Mouse (Mus musculus) intestine, embryonic 14.5 days (tissue): ENCODE data around the gene Metap1. TPM values are rescaled to one million over a fixed set of nuclear protein-coding genes. Genes with fewer than 3 reads are reported as not detected.
A peak's percentile ranks its signal among the peaks of the same experiment; 100 is the strongest.
"Not testable (repeated sequence)": the region's sequence is repeated elsewhere in the genome, so short reads cannot be mapped to it uniquely, and the experiment has no call there.

ENCODE experiments used
- ATAC-seq: fragments of 200-750 bp; cut with Nextera tagmentation; replicated peaks from 2 replicates; pipeline ENCODE4 v1.8.0; 2017; ENCODE audit warnings: low read depth, moderate number of reproducible peaks, moderate TSS enrichment, moderate library complexity; ENCODE audit not compliant: low FRiP score, low TSS enrichment
- DNase-seq: peaks from one replicate; pipeline ENCODE4 v3.0.0-alpha.2; 2018; ENCODE audit warnings: low spot score
- H3K27ac ChIP-seq: fragments of 300-500 bp; sonication (generic); 2 replicates; pipeline ENCODE4 v1.5.1; 2014; ENCODE audit warnings: low read depth, mild to moderate bottlenecking, control low read depth
- H3K27me3 ChIP-seq: fragments of 300-500 bp; sonication (generic); replicated peaks from 2 replicates; pipeline ENCODE4 v1.6.1; 2014; ENCODE audit warnings: low read length, control low read depth; ENCODE audit not compliant: control insufficient read depth, insufficient read depth
- H3K36me3 ChIP-seq: fragments of 300-500 bp; sonication (generic); 2 replicates; pipeline ENCODE4 v1.6.1; 2014; ENCODE audit warnings: low read length, control low read depth; ENCODE audit not compliant: control insufficient read depth, insufficient read depth
- H3K4me1 ChIP-seq: fragments of 300-500 bp; sonication (generic); replicated peaks from 2 replicates; pipeline ENCODE4 v1.6.1; 2014; ENCODE audit warnings: low read length, control low read depth, mixed read lengths; ENCODE audit not compliant: control insufficient read depth, insufficient read depth
- H3K4me2 ChIP-seq: fragments of 300-500 bp; sonication (generic); 2 replicates; pipeline ENCODE4 v1.6.1; 2014; ENCODE audit warnings: low read length
- H3K4me3 ChIP-seq: fragments of 300-500 bp; sonication (generic); 2 replicates; pipeline ENCODE4 v1.5.1; 2014; ENCODE audit warnings: low read depth, low read length, control low read depth, mixed read lengths
- H3K9ac ChIP-seq: fragments of 300-500 bp; sonication (generic); 2 replicates; pipeline ENCODE4 v1.6.1; 2014; ENCODE audit warnings: mild to moderate bottlenecking, low read length
- H3K9me3 ChIP-seq: fragments of 300-500 bp; sonication (generic); 2 replicates; pipeline ENCODE4 v1.6.1; 2016; ENCODE audit warnings: low read length, control low read depth; ENCODE audit not compliant: control insufficient read depth
- WGBS: fragments of 180-500 bp; shearing (Covaris S2); extraction: QIAGEN DNeasy Blood & Tissue Kit; methylation state at CpG from one replicate; pipeline ENCODE4 v1.1.7; 2014; 5-methylcytosine and 5-hydroxymethylcytosine counted together
- polyA plus RNA-seq: library from polyadenylated mRNA; unstranded; fragments of >200 nt; fragmentation: Nextera tagmentation; extraction: Ambion mirVana; gene quantifications from 2 replicates; pipeline ENCODE4 v1.2.1, GENCODE M21; 2014

Gene Metap1
- polyA plus RNA-seq, 1 experiment from 2014 or later, result 63.8 TPM

DNA sequence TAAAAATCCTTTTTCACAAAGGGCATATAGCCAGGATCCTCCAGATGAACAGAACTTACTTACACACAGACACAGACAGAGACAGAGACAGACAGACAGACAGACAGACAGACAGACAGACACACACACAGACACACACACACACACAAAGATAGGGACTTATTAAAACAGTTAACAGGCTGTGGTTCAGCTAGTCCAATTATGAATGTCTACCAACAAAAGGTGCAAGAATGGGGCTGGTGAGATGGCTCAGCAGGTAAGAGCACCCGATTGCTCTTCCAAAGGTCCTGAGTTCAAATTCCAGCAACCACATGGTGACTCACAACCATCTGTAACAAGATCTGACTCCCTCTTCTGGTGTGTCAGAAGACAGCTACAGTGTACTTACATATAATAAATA, 22.7 kb downstream of the Metap1 start:
- peaks cover 92% of the 10 kb centered on the region for H3K36me3 ChIP-seq
- not testable (repeated sequence) for H3K9ac ChIP-seq, H3K4me1 ChIP-seq, DNase-seq, H3K27ac ChIP-seq, H3K4me3 ChIP-seq, H3K9me3 ChIP-seq, H3K27me3 ChIP-seq, ATAC-seq, H3K4me2 ChIP-seq
- WGBS, result 91% methylated on average over 1 of the region's 1 CpGs

DNA sequence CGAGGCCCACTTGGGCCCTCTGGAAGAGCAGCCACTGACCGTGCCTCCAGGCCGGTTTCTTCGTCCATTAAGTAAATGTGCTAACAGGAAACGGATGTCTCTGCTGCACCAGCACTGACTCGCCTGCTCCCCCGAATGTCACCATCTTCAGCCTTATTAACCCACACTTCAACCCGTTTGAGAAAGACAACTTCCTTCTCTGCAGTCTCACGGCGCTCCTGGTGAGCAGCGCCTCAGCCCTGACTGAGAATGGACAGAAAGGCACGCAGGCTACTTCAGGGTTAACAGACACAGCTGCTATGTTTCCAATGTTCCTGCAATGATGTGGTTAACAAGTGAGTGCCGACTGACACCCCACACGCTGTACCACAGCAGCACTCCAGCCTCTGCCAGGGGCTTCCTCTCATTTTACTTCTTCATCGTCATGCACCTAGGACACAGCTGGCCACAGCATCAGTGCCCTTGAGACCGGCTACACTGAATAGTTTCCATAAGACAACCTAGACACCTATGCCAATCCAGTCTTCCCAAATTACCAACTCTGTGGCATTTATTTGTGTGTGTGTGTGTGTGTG, 24.7 kb downstream of the Metap1 start:
- ATAC-seq, result no peak

DNA sequence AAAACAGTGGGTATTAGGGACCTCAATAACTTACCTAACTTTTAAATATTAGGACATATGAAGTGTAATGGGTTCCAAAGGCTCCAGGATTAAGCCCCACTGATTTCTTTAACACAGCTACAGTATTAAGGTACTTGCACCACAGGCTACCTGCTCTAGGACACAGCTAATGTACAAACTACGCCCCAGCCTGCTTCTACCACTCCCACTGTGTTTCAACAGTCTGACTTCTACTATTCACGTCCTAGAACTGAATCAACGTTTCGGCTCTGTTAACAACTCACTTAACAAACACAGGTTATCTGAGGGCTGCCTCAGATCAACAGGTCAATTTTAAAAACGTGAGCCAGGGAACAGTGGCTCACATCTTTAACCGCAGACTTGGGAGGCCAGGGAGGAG, 25.5 kb downstream of the Metap1 start:
- Histone ChIP-seq H3K4me2 (no peak overlapping the region), H3K36me3 (peaks cover 95% of the 10 kb centered on the region), H3K4me3 (no peak overlapping the region), H3K27ac (no peak overlapping the region), H3K9me3 (no peaks in the 10 kb centered on the region), H3K9ac (no peak overlapping the region), H3K4me1 (no peaks in the 10 kb centered on the region), H3K27me3 (no peaks in the 10 kb centered on the region)
- WGBS, result 82% methylated on average over 6 of the region's 6 CpGs
- ATAC-seq (no peak), DNase-seq (no peak)

More for the DNA sequence above, 24.7 kb downstream of the Metap1 start:
- Histone ChIP-seq H3K4me1 (no peaks in the 10 kb centered on the region), H3K4me3 (no peak overlapping the region), H3K36me3 (peaks cover 94% of the 10 kb centered on the region), H3K27me3 (no peaks in the 10 kb centered on the region), H3K9ac (no peak overlapping the region), H3K27ac (no peak overlapping the region), H3K9me3 (no peaks in the 10 kb centered on the region), H3K4me2 (no peak overlapping the region)
- DNase-seq, result no peak
- WGBS, result 76% methylated on average over 16 of the region's 16 CpGs

DNA sequence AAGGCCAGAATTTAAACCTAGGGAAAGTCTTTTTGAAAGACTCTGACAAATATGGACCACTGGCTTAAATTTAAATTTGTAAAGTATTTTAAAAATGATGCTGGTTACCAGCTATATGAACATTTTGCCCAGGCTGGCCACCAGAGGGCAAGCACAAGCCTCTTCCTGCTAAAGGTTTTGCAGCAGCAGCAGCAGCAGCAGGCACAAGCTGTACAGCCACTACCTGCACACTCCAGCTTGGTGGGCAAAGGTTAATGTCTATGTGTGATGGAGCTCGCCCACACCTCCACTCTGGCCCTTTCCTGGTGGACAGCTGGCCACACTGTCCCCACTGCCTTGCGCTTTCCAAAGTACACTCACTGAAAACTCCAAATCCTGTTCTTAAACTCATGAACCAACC, 26.2 kb downstream of the Metap1 start:
- H3K27me3 ChIP-seq, result no peaks in the 10 kb centered on the region

DNA sequence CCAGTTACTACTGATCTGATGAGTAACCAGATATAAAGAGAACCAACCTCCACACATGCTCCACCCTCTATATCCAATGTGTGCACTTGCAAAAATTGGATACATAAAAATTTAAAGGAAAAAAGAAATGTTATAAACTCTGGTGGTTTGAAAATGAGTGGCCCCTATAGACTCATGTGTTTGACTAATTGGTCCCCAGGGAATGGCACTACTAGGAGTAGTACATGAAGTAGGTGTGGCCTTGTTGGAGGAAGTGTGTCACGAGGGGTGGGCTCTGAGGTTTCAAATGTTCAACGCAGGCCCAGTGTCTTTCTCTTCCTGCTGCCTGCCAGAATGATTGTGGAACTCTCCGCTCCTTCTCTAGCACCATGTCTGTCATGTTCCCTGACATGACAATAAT, 27.5 kb downstream of the Metap1 start:
- WGBS, result 94% methylated on average over 3 of the region's 3 CpGs
- H3K27me3 ChIP-seq, result no peaks in the 10 kb centered on the region
- DNase-seq (no peak), ATAC-seq (no peak)
- H3K4me2 ChIP-seq, result no peak overlapping the region
- H3K4me3 ChIP-seq, result no peak overlapping the region
- H3K9ac ChIP-seq, result no peak overlapping the region
- peaks cover 94% of the 10 kb centered on the region for H3K36me3 ChIP-seq
- H3K4me1 ChIP-seq, result no peaks in the 10 kb centered on the region
- H3K9me3 ChIP-seq, result no peaks in the 10 kb centered on the region
- H3K27ac ChIP-seq, result no peak overlapping the region

More for the DNA sequence above, 26.2 kb downstream of the Metap1 start:
- whole genome bisulfite sequencing, result 57% methylated on average over 2 of the region's 2 CpGs
- Histone ChIP-seq H3K36me3 (peaks cover 95% of the 10 kb centered on the region), H3K9ac (no peak overlapping the region), H3K4me3 (no peak overlapping the region), H3K4me1 (no peaks in the 10 kb centered on the region), H3K4me2 (no peak overlapping the region), H3K9me3 (no peaks in the 10 kb centered on the region), H3K27ac (no peak overlapping the region)
- ATAC-seq (no peak), DNase-seq (peak; percentile 61)

DNA sequence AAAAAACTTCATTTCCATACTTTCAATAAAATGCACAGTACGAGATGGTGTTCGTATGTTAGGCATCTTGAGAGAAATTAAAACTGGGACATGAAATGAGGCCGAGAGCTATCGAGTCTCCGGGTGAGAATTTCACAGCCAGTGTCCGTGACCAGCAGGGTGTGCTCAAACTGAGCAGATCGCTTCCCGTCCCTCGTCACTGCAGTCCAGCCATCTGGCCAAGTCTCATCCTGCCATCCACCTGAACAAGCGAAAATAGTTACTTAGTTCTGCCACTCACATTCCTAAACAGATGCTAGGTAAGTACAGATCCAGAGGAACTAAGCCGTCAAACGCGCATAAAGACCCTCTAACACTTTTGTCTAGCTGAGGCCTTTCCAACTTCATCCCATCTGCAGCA, 29.1 kb downstream of the Metap1 start:
- H3K4me3 ChIP-seq, result no peak overlapping the region
- no peak overlapping the region for H3K4me2 ChIP-seq
- H3K9ac ChIP-seq, result no peak overlapping the region
- H3K27ac ChIP-seq, result no peak overlapping the region
- peaks cover 94% of the 10 kb centered on the region for H3K36me3 ChIP-seq
- H3K27me3 ChIP-seq, result no peaks in the 10 kb centered on the region
- DNase-seq (no peak), ATAC-seq (no peak)
- WGBS, result 88% methylated on average over 13 of the region's 13 CpGs
- no peaks in the 10 kb centered on the region for H3K9me3 ChIP-seq
- H3K4me1 ChIP-seq, result no peaks in the 10 kb centered on the region

DNA sequence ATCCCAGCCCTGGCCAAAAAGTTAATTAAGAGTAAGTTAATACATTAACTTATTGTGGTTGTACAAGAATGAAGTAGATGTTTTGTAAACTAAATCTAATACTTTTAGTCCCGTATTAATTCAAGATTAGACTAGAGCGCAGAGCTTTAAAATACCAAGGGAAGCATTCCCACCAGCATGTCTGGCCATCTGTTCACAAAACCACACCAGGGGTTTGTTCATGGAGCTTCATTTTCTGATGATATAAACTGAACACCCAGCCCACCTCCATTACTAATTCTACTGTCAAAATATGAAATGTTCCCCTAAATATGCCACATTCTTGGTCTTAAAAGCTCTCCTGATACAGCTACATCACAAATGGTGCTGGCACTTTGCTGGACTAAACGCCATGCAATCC, 30.9 kb downstream of the Metap1 start:
- no peak for ATAC-seq
- peaks cover 92% of the 10 kb centered on the region for H3K36me3 ChIP-seq

DNA sequence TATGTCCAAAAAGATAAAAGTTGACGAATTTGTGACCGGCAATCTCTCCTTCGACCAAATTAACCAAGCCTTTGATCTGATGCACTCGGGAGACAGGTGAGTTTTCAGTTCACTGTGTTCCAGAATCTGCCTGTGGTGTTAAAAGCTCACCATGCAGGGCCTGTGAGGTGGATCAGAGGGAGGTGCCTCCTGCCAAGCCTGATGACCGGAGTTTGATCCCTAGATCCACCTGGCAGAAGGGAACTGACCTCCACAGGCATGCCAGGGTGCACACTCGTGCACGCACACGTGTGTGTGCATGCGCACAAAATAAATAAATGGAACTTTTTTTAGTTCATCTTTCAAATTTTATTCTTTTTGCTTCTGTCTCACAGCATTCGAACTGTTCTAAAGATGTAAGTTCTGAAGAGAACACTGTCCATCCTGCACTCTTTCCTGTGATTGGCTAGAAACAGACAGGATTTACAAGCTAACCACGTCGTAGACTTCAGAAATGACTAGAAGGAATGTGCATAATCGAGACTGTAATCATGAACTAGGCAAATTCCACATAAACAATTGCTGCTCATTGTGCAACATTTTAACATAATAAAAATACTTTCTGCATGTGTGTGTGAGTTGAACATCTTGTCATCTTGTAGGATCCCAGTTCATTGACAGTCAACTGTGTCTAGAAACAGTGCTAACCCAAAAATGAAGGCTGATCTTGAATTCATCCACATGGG, 34.4 kb downstream of the Metap1 start:
- WGBS, result 92% methylated on average over 13 of the region's 13 CpGs

More for the DNA sequence above, 30.9 kb downstream of the Metap1 start:
- H3K27ac ChIP-seq, result no peak overlapping the region
- H3K4me2 ChIP-seq, result no peak overlapping the region
- H3K27me3 ChIP-seq, result no peaks in the 10 kb centered on the region
- no peaks in the 10 kb centered on the region for H3K4me1 ChIP-seq
- WGBS, result 98% methylated on average over 3 of the region's 3 CpGs
- DNase-seq, result no peak
- no peak overlapping the region for H3K4me3 ChIP-seq
- H3K9me3 ChIP-seq, result no peaks in the 10 kb centered on the region
- H3K9ac ChIP-seq, result no peak overlapping the region

DNA sequence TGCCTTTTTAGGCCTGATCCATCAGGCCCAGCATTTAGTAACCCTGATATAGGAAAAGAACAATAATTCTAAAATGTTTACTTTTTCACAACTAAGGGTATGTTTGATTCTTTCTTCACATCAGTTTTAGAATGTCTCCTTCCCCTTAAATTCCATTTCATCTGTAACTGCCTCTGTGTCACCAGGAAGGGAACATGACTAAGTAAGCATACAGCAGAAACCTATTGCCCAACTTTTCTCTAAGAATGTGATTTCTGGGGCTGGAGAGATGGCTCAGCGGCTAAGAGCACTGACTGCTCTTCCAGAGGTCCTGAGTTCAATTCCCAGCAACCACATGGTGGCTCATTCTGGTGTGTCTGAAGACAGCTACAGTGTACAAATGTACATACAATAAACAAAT, 35.1 kb downstream of the Metap1 start:
- no peaks in the 10 kb centered on the region for H3K27me3 ChIP-seq
- no peak overlapping the region for H3K4me2 ChIP-seq
- no peak overlapping the region for H3K4me3 ChIP-seq
- H3K36me3 ChIP-seq, result peaks cover 94% of the 10 kb centered on the region
- WGBS, result 94% methylated on average over 1 of the region's 1 CpGs
- H3K9ac ChIP-seq, result no peak overlapping the region
- ATAC-seq, result no peak
- H3K27ac ChIP-seq, result no peak overlapping the region
- H3K9me3 ChIP-seq, result no peaks in the 10 kb centered on the region
- DNase-seq, result no peak
- H3K4me1 ChIP-seq, result no peaks in the 10 kb centered on the region

More for the DNA sequence above, 34.4 kb downstream of the Metap1 start:
- Histone ChIP-seq H3K27me3 (no peaks in the 10 kb centered on the region), H3K9me3 (no peaks in the 10 kb centered on the region), H3K4me3 (no peak overlapping the region), H3K36me3 (peaks cover 94% of the 10 kb centered on the region), H3K9ac (no peak overlapping the region), H3K4me1 (no peaks in the 10 kb centered on the region), H3K4me2 (no peak overlapping the region), H3K27ac (no peak overlapping the region)
- ATAC-seq, result no peak
- no peak for DNase-seq
